9 mouse cellular contexts compared by ENCODE assay signal in the genomic region with DNA sequence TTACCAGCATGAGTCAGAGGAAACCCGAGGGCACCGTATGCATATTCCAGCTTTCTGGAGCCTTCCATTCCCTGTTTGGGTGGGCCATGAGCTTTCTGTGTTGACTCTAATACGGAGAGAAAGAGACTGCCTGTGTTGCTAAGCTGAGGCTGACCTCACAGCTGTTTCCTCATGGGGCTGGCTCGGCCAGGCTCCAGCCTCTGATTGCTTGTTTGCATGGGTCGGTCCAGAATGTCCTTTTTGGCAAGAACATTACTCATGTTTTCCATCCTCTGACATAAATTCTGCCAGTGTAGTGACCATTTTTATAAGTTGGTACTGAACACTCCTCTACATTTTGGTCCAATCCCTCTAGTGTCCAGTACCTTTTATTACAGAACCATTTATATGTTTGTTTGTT. TPM values are rescaled to one million over a fixed set of nuclear protein-coding genes. Genes with fewer than 3 reads are reported as not detected.
DNase-seq lines count a peak whose midpoint lies in the region; ATAC-seq and TF ChIP-seq lines count a peak whose summit lies in the region.
"Had no signal": no experiment of that assay in that cellular context is flagged by ENCODE, and none has a peak within 500 bp of the region (broad histone marks: within the 10 kb centered on the region; RNA-seq: fewer than 3 reads in every experiment).

No protein-coding gene starts in this region.

- no peak overlapping the region for H3K9ac ChIP-seq in liver, adult 2 months (ENCODE audit: low read depth, low read length)
- H3K9ac ChIP-seq in liver, embryonic 12.5 days: no peak overlapping the region

- no peaks in the 10 kb centered on the region for H3K9me3 ChIP-seq in liver, embryonic 12.5 days (replicated peaks)

- WGBS in liver, adult 2 months: 46% methylated on average over 5 of the region's 5 CpGs
- WGBS in liver, embryonic 12.5 days (ENCODE audit: insufficient replicate concordance): 68% methylated on average over 5 of the region's 5 CpGs

- no peaks in the 10 kb centered on the region for H3K4me1 ChIP-seq in liver, adult 2 months (ENCODE audit: control insufficient read depth, insufficient read depth, low read length)
- no peaks in the 10 kb centered on the region for H3K4me1 ChIP-seq in liver, embryonic 12.5 days

- no peak for TF ChIP-seq POLR2A in liver, adult 2 months (IDR thresholded peaks at IDR 0.05; ENCODE audit: extremely low read depth, insufficient read depth, low read length)

- no peaks in the 10 kb centered on the region for H3K27me3 ChIP-seq in liver, adult 2 months (ENCODE audit: control insufficient read depth, insufficient read depth, low read length)
- no peaks in the 10 kb centered on the region for H3K27me3 ChIP-seq in liver, embryonic 12.5 days (replicated peaks)

- H3K4me2 ChIP-seq in liver, embryonic 12.5 days: no peak overlapping the region

- TF ChIP-seq CTCF in liver, adult 2 months (IDR thresholded peaks at IDR 0.05; ENCODE audit: low read depth, low read length): no peak
- peak; percentile 34 for TF ChIP-seq CTCF in gastrocnemius, adult 2 months (IDR thresholded peaks at IDR 0.05)

- intact Hi-C loops in gastrocnemius, adult 2 months (cut with DNase I): loop anchor here (1.0 kb wide), 2 partner anchors 115 to 366 kb away; no protein-coding TSS in a partner anchor

- no peak for ATAC-seq in liver, embryonic 12.5 days

- no peak overlapping the region for H3K4me3 ChIP-seq in liver, adult 2 months (ENCODE audit: insufficient read depth, low read depth, low read length)
- H3K4me3 ChIP-seq in liver, embryonic 12.5 days: no peak overlapping the region
- peak overlapping the region; percentile 63 for H3K4me3 ChIP-seq in gastrocnemius, adult 2 months

- DNase-seq in liver, adult 2 months (ENCODE audit: extremely low read depth, low read depth, low spot score): peak; percentile 53
- peak; percentile 94 for DNase-seq in gastrocnemius, adult 2 months
- DNase-seq in heart, postnatal 4 days: peak; percentile 83
- DNase-seq in ovary, postnatal 36 days (ENCODE audit: low spot score): peak; percentile 32
- no peak for DNase-seq in retina, postnatal 1 day
- no peak for DNase-seq in spleen, postnatal 4 days (ENCODE audit: low spot score in 2 of 2)
- DNase-seq: thymus, adult 2 months had no signal

- no peaks in the 10 kb centered on the region for H3K36me3 ChIP-seq in liver, adult 2 months (ENCODE audit: control insufficient read depth, insufficient read depth, low read length)
- no peaks in the 10 kb centered on the region for H3K36me3 ChIP-seq in liver, embryonic 12.5 days

- no peak overlapping the region for H3K27ac ChIP-seq in liver, adult 2 months (replicated peaks; ENCODE audit: insufficient read depth, low read depth, low read length)
- no peak overlapping the region for H3K27ac ChIP-seq in liver, embryonic 12.5 days
- H3K27ac ChIP-seq in gastrocnemius, adult 2 months: peak overlapping the region; percentile 94

- H3K79me2 ChIP-seq in liver, adult 2 months (ENCODE audit: control insufficient read depth, insufficient read depth, low read length): no peaks in the 10 kb centered on the region

RNA-seq across cellular contexts. Expression of a gene that starts 35.6 kb away (rescaled TPM):
- 0.13 TPM in 1 of 2 replicates, not detected in the other for total RNA-seq in liver, adult 2 months (2014; rRNA removed)
- not detected in 2 replicates for polyA plus RNA-seq in liver, adult 2 months (2012; rRNA removed)
- not detected in 2 replicates for polyA plus RNA-seq in liver, embryonic 12.5 days (2016; fragmentation: Nextera tagmentation; extraction: Ambion mirVana)
- not detected for total RNA-seq in gastrocnemius, adult 2 months (2021)
- not detected for total RNA-seq in heart, postnatal 4 days (2021)
- total RNA-seq: left cerebral cortex, postnatal 14 days had no signal

Comparison
In these comparisons a context has a peak if more than half of its experiments do, and no peak if none do; other contexts are left out.
1. DNase-seq: peak in liver, adult 2 months (single experiment), gastrocnemius, adult 2 months (single experiment), heart, postnatal 4 days (single experiment) and ovary, postnatal 36 days (single experiment); none in retina, postnatal 1 day (single experiment) and spleen, postnatal 4 days (0 of 2).